Mouse (Mus musculus): Measurements from ENCODE around the gene Kdelr3.

Gene Kdelr3

GRCm38 (mm10) chr15:79516171-79517096 is at the start of gene Kdelr3:
Gene Kdelr3 (plus strand): TSS chr15:79516411.
- DNase-seq (ENCODE audit: low spot score): peak; percentile 85

GRCm38 (mm10) chr15:79466601-79467286 is 49.5 kb upstream of the Kdelr3 start:
- peak; percentile 93 for DNase-seq (ENCODE audit: low spot score)

- DNase-seq (ENCODE audit: low spot score): no peak
These were observed 46.6 kb upstream of the Kdelr3 start for GRCm38 (mm10) chr15:79469577-79469976.

- DNase-seq (ENCODE audit: low spot score): no peak
These were observed 45.6 kb upstream of the Kdelr3 start for GRCm38 (mm10) chr15:79470583-79470982.

GRCm38 (mm10) chr15:79471095-79471494 is 45.1 kb upstream of the Kdelr3 start:
- no peak for DNase-seq (ENCODE audit: low spot score)

GRCm38 (mm10) chr15:79473042-79473441 is 43.2 kb upstream of the Kdelr3 start:
- no peak for DNase-seq (ENCODE audit: low spot score)

- DNase-seq (ENCODE audit: low spot score): no peak
These were observed 42.4 kb upstream of the Kdelr3 start for GRCm38 (mm10) chr15:79473638-79474355.

GRCm38 (mm10) chr15:79477227-79477626 is 39.0 kb upstream of the Kdelr3 start:
- DNase-seq (ENCODE audit: low spot score): no peak

GRCm38 (mm10) chr15:79481181-79481688 is 35.0 kb upstream of the Kdelr3 start:
- no peak for DNase-seq (ENCODE audit: low spot score)

GRCm38 (mm10) chr15:79489463-79489862 is 26.7 kb upstream of the Kdelr3 start:
- DNase-seq (ENCODE audit: low spot score): no peak

GRCm38 (mm10) chr15:79493527-79493926 is 22.7 kb upstream of the Kdelr3 start:
- DNase-seq (ENCODE audit: low spot score): no peak

GRCm38 (mm10) chr15:79500110-79500509 is 16.1 kb upstream of the Kdelr3 start:
- DNase-seq (ENCODE audit: low spot score): no peak

- no peak for DNase-seq (ENCODE audit: low spot score)
These were observed 13.3 kb upstream of the Kdelr3 start for GRCm38 (mm10) chr15:79502891-79503341.

GRCm38 (mm10) chr15:79503438-79503837 is 12.8 kb upstream of the Kdelr3 start:
- DNase-seq (ENCODE audit: low spot score): no peak

- no peak for DNase-seq (ENCODE audit: low spot score)
These were observed 11.3 kb upstream of the Kdelr3 start, which contains the start of gene Kcnj4 for GRCm38 (mm10) chr15:79504707-79505452. Gene Kcnj4 (minus strand): TSS chr15:79505241.

GRCm38 (mm10) chr15:79505616-79506283 is 10.5 kb upstream of the Kdelr3 start:
- DNase-seq (ENCODE audit: low spot score): peak; percentile 88

- no peak for DNase-seq (ENCODE audit: low spot score)
These were observed 9.8 kb upstream of the Kdelr3 start for GRCm38 (mm10) chr15:79506460-79506859.

GRCm38 (mm10) chr15:79507055-79507828 is 9.0 kb upstream of the Kdelr3 start:
- DNase-seq (ENCODE audit: low spot score): no peak

GRCm38 (mm10) chr15:79509998-79510397 is 6.2 kb upstream of the Kdelr3 start:
- no peak for DNase-seq (ENCODE audit: low spot score)

GRCm38 (mm10) chr15:79510425-79510824 is 5.8 kb upstream of the Kdelr3 start:
- DNase-seq (ENCODE audit: low spot score): no peak
